In the genomic region with DNA sequence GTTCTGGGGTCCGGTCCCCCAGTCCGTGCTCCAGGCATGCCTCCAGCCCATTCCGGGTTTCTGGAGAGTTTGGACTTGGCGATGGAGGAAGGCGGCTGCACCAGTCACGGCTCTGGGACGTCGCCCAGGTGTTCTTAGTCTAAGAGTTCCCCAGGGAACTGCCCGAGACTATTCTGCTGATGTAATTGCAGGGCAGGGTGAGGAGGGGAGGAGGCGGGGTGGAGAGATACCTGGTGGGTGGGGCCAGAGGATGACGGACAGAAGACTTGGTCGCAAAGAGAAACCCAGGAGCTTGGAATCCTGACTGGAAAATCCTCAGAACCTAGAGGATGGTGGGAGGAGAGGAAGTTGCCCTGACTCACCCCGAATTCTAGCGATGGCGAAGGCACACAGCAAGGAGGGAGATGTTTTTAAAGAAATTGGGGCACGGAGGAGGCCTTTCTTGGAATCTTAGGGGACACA, we compare ENCODE assay signal across 9 mouse cellular contexts. TPM values are rescaled to one million over a fixed set of nuclear protein-coding genes. Genes with fewer than 3 reads are reported as not detected.
A peak's percentile ranks its signal among the peaks of the same experiment; 100 is the strongest.
DNase-seq lines count a peak whose midpoint lies in the region; ATAC-seq and TF ChIP-seq lines count a peak whose summit lies in the region.
"Had no signal": no experiment of that assay in that cellular context is flagged by ENCODE, and none has a peak within 500 bp of the region (broad histone marks: within the 10 kb centered on the region; RNA-seq: fewer than 3 reads in every experiment).

No protein-coding gene starts in this region.

- no peaks in the 10 kb centered on the region for H3K9me3 ChIP-seq in embryonic facial prominence, embryonic 13.5 days
- H3K9me3 ChIP-seq in intestine, embryonic 16.5 days (ENCODE audit: control insufficient read depth, low read length): no peaks in the 10 kb centered on the region
- no peaks in the 10 kb centered on the region for H3K9me3 ChIP-seq in limb, embryonic 14.5 days (ENCODE audit: control insufficient read depth, low read length)

- H3K27ac ChIP-seq in embryonic facial prominence, embryonic 13.5 days: no peak overlapping the region
- H3K27ac ChIP-seq in intestine, embryonic 16.5 days (ENCODE audit: low read length): 0 out of 2 replicates have a peak overlapping the region, but pooled peaks have one; percentile 46
- no peak overlapping the region for H3K27ac ChIP-seq in limb, embryonic 14.5 days (replicated peaks; ENCODE audit: low read depth, low read length)

- H3K27me3 ChIP-seq in embryonic facial prominence, embryonic 13.5 days: peaks cover 15% of the 10 kb centered on the region
- H3K27me3 ChIP-seq in intestine, embryonic 16.5 days (replicated peaks; ENCODE audit: control insufficient read depth, insufficient read depth, low read length): no peaks in the 10 kb centered on the region
- H3K27me3 ChIP-seq in limb, embryonic 14.5 days (ENCODE audit: control insufficient read depth, insufficient read depth, low read length): no peaks in the 10 kb centered on the region

- H3K4me3 ChIP-seq in embryonic facial prominence, embryonic 13.5 days: peak overlapping the region; percentile 27
- peak overlapping the region; percentile 32 for H3K4me3 ChIP-seq in intestine, embryonic 16.5 days (ENCODE audit: low read length)
- H3K4me3 ChIP-seq in limb, embryonic 14.5 days (replicated peaks; ENCODE audit: low read length): peak overlapping the region; percentile 20
- H3K4me3 ChIP-seq: erythroblast, embryonic 14.5 days had no signal

- peak; percentile 35 for DNase-seq in retina, postnatal 1 day
- DNase-seq in retina, embryonic 14.5 days (ENCODE audit: low spot score): no peak
- DNase-seq in limb, embryonic 14.5 days (ENCODE audit: low spot score): peak; percentile 48
- peak; percentile 21 for DNase-seq in neural tube, embryonic 10.5 days (ENCODE audit: extremely low spot score, low spot score)
- no peak for DNase-seq in layer of hippocampus, postnatal 14 days (ENCODE audit: low spot score in 2 of 2)

- H3K36me3 ChIP-seq in embryonic facial prominence, embryonic 13.5 days: no peaks in the 10 kb centered on the region
- no peaks in the 10 kb centered on the region for H3K36me3 ChIP-seq in intestine, embryonic 16.5 days (ENCODE audit: control insufficient read depth, insufficient read depth, low read length)
- H3K36me3 ChIP-seq in limb, embryonic 14.5 days (ENCODE audit: control insufficient read depth, insufficient read depth, low read length): no peaks in the 10 kb centered on the region

- no peak for TF ChIP-seq POLR2A in limb, embryonic 14.5 days (IDR thresholded peaks at IDR 0.05; ENCODE audit: borderline replicate concordance, extremely low read depth, insufficient read depth, insufficient read length)

- H3K9ac ChIP-seq in embryonic facial prominence, embryonic 13.5 days: peak overlapping the region; percentile 37; the same call in 1 of the 2 replicates
- peak overlapping the region; percentile 48; the same call in 1 of the 2 replicates for H3K9ac ChIP-seq in intestine, embryonic 16.5 days (ENCODE audit: low read depth, low read length)
- H3K9ac ChIP-seq in limb, embryonic 14.5 days (ENCODE audit: low read depth, low read length, severe bottlenecking): no peak overlapping the region; the same call in 1 of the 2 replicates

- 2% methylated on average over 16 of the region's 16 CpGs for WGBS in embryonic facial prominence, embryonic 13.5 days
- 2% methylated on average over 16 of the region's 16 CpGs for WGBS in intestine, embryonic 16.5 days
- WGBS in limb, embryonic 14.5 days: 3% methylated on average over 16 of the region's 16 CpGs

- H3K4me2 ChIP-seq in embryonic facial prominence, embryonic 13.5 days: peak overlapping the region; percentile 53
- peak overlapping the region; percentile 53 for H3K4me2 ChIP-seq in intestine, embryonic 16.5 days (ENCODE audit: low read depth, low read length)
- peak overlapping the region; percentile 40 for H3K4me2 ChIP-seq in limb, embryonic 14.5 days (replicated peaks; ENCODE audit: low read depth, low read length, severe bottlenecking)

- ATAC-seq in embryonic facial prominence, embryonic 13.5 days (ENCODE audit: insufficient number of reproducible peaks, insufficient read depth, low FRiP score, low TSS enrichment, low read depth): no peak
- ATAC-seq in intestine, embryonic 16.5 days: peak; percentile 88
- ATAC-seq in limb, embryonic 14.5 days (ENCODE audit: low FRiP score, low read depth): no peak
- no peak for ATAC-seq in erythroblast, adult 5-6 weeks (replicated peaks; ENCODE audit: low FRiP score, poor library complexity, severe bottlenecking)

- H3K4me1 ChIP-seq in embryonic facial prominence, embryonic 13.5 days: peaks cover 8% of the 10 kb centered on the region; the same call in 1 of the 2 replicates
- H3K4me1 ChIP-seq in intestine, embryonic 16.5 days (ENCODE audit: control insufficient read depth, insufficient read depth, low read length): peaks cover 7% of the 10 kb centered on the region
- no peaks in the 10 kb centered on the region for H3K4me1 ChIP-seq in limb, embryonic 14.5 days (ENCODE audit: control insufficient read depth, insufficient read depth, low read length)

RNA-seq across cellular contexts. Expression of a gene that starts 22.2 kb away (rescaled TPM):
- polyA plus RNA-seq in embryonic facial prominence, embryonic 13.5 days (2015; fragmentation: Nextera tagmentation; extraction: Ambion mirVana): not detected in 2 replicates
- polyA plus RNA-seq in intestine, embryonic 16.5 days (2015; fragmentation: Nextera tagmentation; extraction: Ambion mirVana): not detected in 2 replicates
- not detected in 2 replicates for polyA plus RNA-seq in limb, embryonic 14.5 days (2012; rRNA removed)
- polyA plus RNA-seq in limb, embryonic 14.5 days (2014; fragmentation: Nextera tagmentation; extraction: Ambion mirVana): not detected in 2 replicates
- not detected in 2 replicates for total RNA-seq in erythroblast, adult 5-6 weeks (2015; ENCODE audit: low replicate concordance)
- total RNA-seq in erythroblast, adult 5-6 weeks (2017; ENCODE audit: low replicate concordance): not detected in 2 replicates
- total RNA-seq in layer of hippocampus, postnatal 14 days (2021): not detected
- polyA plus RNA-seq: erythroblast, embryonic 14.5 days had no signal

RNA-seq across cellular contexts. Expression of a gene that starts 34.6 kb away (rescaled TPM):
- polyA plus RNA-seq in embryonic facial prominence, embryonic 13.5 days (2015; fragmentation: Nextera tagmentation; extraction: Ambion mirVana): not detected in 2 replicates
- polyA plus RNA-seq in intestine, embryonic 16.5 days (2015; fragmentation: Nextera tagmentation; extraction: Ambion mirVana): not detected in 2 replicates
- not detected in 2 replicates for polyA plus RNA-seq in limb, embryonic 14.5 days (2012; rRNA removed)
- polyA plus RNA-seq in limb, embryonic 14.5 days (2014; fragmentation: Nextera tagmentation; extraction: Ambion mirVana): not detected in 2 replicates
- total RNA-seq in erythroblast, adult 5-6 weeks (2015; ENCODE audit: low replicate concordance): not detected in 2 replicates
- total RNA-seq in erythroblast, adult 5-6 weeks (2017; ENCODE audit: low replicate concordance): not detected in 2 replicates
- not detected for total RNA-seq in layer of hippocampus, postnatal 14 days (2021)
- polyA plus RNA-seq: erythroblast, embryonic 14.5 days had no signal

RNA-seq across cellular contexts. Expression of a gene that starts 36.3 kb away (rescaled TPM):
- 5.3 and 7.6 TPM in 2 replicates for polyA plus RNA-seq in embryonic facial prominence, embryonic 13.5 days (2015; fragmentation: Nextera tagmentation; extraction: Ambion mirVana)
- 1.1 and 1.3 TPM in 2 replicates for polyA plus RNA-seq in intestine, embryonic 16.5 days (2015; fragmentation: Nextera tagmentation; extraction: Ambion mirVana)
- polyA plus RNA-seq in limb, embryonic 14.5 days (2012; rRNA removed): 18.7 and 31.8 TPM in 2 replicates
- polyA plus RNA-seq in limb, embryonic 14.5 days (2014; fragmentation: Nextera tagmentation; extraction: Ambion mirVana): 5.9 and 7.6 TPM in 2 replicates
- total RNA-seq in erythroblast, adult 5-6 weeks (2015; ENCODE audit: low replicate concordance): 6.9 TPM in 1 of 2 replicates, not detected in the other
- total RNA-seq in erythroblast, adult 5-6 weeks (2017; ENCODE audit: low replicate concordance): not detected in 2 replicates
- 10 to 100 TPM; 80.1 to 83.1 TPM for total RNA-seq in layer of hippocampus, postnatal 14 days (2021)

RNA-seq across cellular contexts. Expression of a gene that starts 50.8 kb away (rescaled TPM):
- polyA plus RNA-seq in embryonic facial prominence, embryonic 13.5 days (2015; fragmentation: Nextera tagmentation; extraction: Ambion mirVana): 9.9 and 13.4 TPM in 2 replicates
- 17.8 and 19.4 TPM in 2 replicates for polyA plus RNA-seq in intestine, embryonic 16.5 days (2015; fragmentation: Nextera tagmentation; extraction: Ambion mirVana)
- polyA plus RNA-seq in limb, embryonic 14.5 days (2012; rRNA removed): 7.0 and 12.7 TPM in 2 replicates
- polyA plus RNA-seq in limb, embryonic 14.5 days (2014; fragmentation: Nextera tagmentation; extraction: Ambion mirVana): 15.7 and 19.4 TPM in 2 replicates
- total RNA-seq in erythroblast, adult 5-6 weeks (2015; ENCODE audit: low replicate concordance): 69.4 and 105 TPM in 2 replicates
- 115 and 118 TPM in 2 replicates for total RNA-seq in erythroblast, adult 5-6 weeks (2017; ENCODE audit: low replicate concordance)
- 1 to 10 TPM; 3.2 to 3.8 TPM for total RNA-seq in layer of hippocampus, postnatal 14 days (2021)

RNA-seq across cellular contexts. Expression of a gene that starts 52.6 kb away (rescaled TPM):
- polyA plus RNA-seq in embryonic facial prominence, embryonic 13.5 days (2015; fragmentation: Nextera tagmentation; extraction: Ambion mirVana): not detected in 2 replicates
- polyA plus RNA-seq in intestine, embryonic 16.5 days (2015; fragmentation: Nextera tagmentation; extraction: Ambion mirVana): 94.3 and 150 TPM in 2 replicates
- 0.14 and 0.85 TPM in 2 replicates for polyA plus RNA-seq in limb, embryonic 14.5 days (2012; rRNA removed)
- not detected in 2 replicates for polyA plus RNA-seq in limb, embryonic 14.5 days (2014; fragmentation: Nextera tagmentation; extraction: Ambion mirVana)
- total RNA-seq in erythroblast, adult 5-6 weeks (2015; ENCODE audit: low replicate concordance): not detected in 2 replicates
- not detected in 2 replicates for total RNA-seq in erythroblast, adult 5-6 weeks (2017; ENCODE audit: low replicate concordance)
- not detected for total RNA-seq in layer of hippocampus, postnatal 14 days (2021)
- polyA plus RNA-seq: erythroblast, embryonic 14.5 days had no signal

Comparison
In these comparisons a context has a peak if more than half of its experiments do, and no peak if none do; other contexts are left out.
1. DNase-seq: peak in retina, postnatal 1 day (single experiment), limb, embryonic 14.5 days (single experiment) and neural tube, embryonic 10.5 days (single experiment); none in retina, embryonic 14.5 days (single experiment) and layer of hippocampus, postnatal 14 days (0 of 2).
2. Peak in every context shown above with its lines, with median percentiles within 50 percentile points of each other: H3K4me2 ChIP-seq and H3K4me3 ChIP-seq.